Mouse (Mus musculus): Measurements from ENCODE around the gene Ppfibp2. TPM values are rescaled to one million over a fixed set of nuclear protein-coding genes. Genes with fewer than 3 reads are reported as not detected.

The Ppfibp2 gene
- polyA plus RNA-seq, 1 experiment from 2014 or later = 7.7 TPM

DNA sequence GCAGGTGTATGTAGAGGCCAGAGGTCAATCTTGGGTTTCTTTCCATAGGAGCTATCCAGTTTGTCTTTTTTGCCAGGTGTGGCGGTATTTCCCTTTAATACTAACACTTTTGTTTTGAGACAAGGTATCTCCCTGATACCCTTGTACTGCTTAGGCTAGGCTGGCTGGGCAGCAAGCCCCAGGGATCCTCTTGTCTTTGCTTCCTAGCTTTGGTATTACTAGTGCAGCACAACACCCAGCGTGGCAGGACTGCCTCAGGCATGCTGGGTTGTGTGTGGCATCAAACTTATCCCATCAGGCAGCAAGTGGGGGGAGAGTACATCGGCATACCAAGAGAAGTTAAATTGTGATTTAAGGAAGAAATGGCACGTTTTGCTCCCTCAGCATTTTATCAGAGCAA lies 7.5 kb downstream of the Ppfibp2 start:
- TF ChIP-seq CTCF (IDR thresholded peaks at IDR 0.05; ENCODE audit: low read depth) (no peak), EP300 (IDR thresholded peaks at IDR 0.05; ENCODE audit: low read depth) (no peak)
- WGBS (ENCODE audit: insufficient replicate concordance) = 76% methylated on average over 4 of the region's 4 CpGs
- no peak overlapping the region for H3K4me3 ChIP-seq (ENCODE audit: low read depth, low read length)

GRCm38 (mm10) chr7:107602913-107603312 lies 7.9 kb downstream of the Ppfibp2 start:
- 77% methylated on average over 6 of the region's 6 CpGs for WGBS (ENCODE audit: insufficient replicate concordance)
- H3K27me3 ChIP-seq (ENCODE audit: insufficient read depth, low read length) = no peaks in the 10 kb centered on the region
- H3K9me3 ChIP-seq (ENCODE audit: low read length) = no peaks in the 10 kb centered on the region
- no peak overlapping the region for H3K9ac ChIP-seq (replicated peaks)
- H3K4me3 ChIP-seq (ENCODE audit: low read depth, low read length) = no peak overlapping the region
- H3K36me3 ChIP-seq (replicated peaks; ENCODE audit: insufficient read depth, low read length) = no peaks in the 10 kb centered on the region
- ATAC-seq (no peak), DNase-seq (no peak)
- TF ChIP-seq CTCF (IDR thresholded peaks at IDR 0.05; ENCODE audit: low read depth) (no peak), EP300 (IDR thresholded peaks at IDR 0.05; ENCODE audit: low read depth) (no peak)
- H3K4me2 ChIP-seq (ENCODE audit: low read depth, low read length) = no peak overlapping the region
- H3K27ac ChIP-seq (ENCODE audit: low read depth) = no peak overlapping the region
- peaks cover 14% of the 10 kb centered on the region for H3K4me1 ChIP-seq (ENCODE audit: insufficient read depth)

More for the DNA sequence above, 7.5 kb downstream of the Ppfibp2 start:
- H3K4me2 ChIP-seq (ENCODE audit: low read depth, low read length) = no peak overlapping the region
- H3K27ac ChIP-seq (ENCODE audit: low read depth) = no peak overlapping the region
- no peak for DNase-seq
- no peaks in the 10 kb centered on the region for H3K9me3 ChIP-seq (ENCODE audit: low read length)
- no peaks in the 10 kb centered on the region for H3K27me3 ChIP-seq (ENCODE audit: insufficient read depth, low read length)
- H3K4me1 ChIP-seq (ENCODE audit: insufficient read depth) = peaks cover 18% of the 10 kb centered on the region
- H3K9ac ChIP-seq (replicated peaks) = no peak overlapping the region
- no peaks in the 10 kb centered on the region for H3K36me3 ChIP-seq (replicated peaks; ENCODE audit: insufficient read depth, low read length)
- ATAC-seq = no peak

- 59% methylated on average over 1 of the region's 1 CpGs for WGBS (ENCODE audit: insufficient replicate concordance)
- Histone ChIP-seq H3K27me3 (ENCODE audit: insufficient read depth, low read length) (no peaks in the 10 kb centered on the region), H3K4me1 (ENCODE audit: insufficient read depth) (no peaks in the 10 kb centered on the region), H3K4me2 (ENCODE audit: low read depth, low read length) (no peak overlapping the region), H3K27ac (ENCODE audit: low read depth) (no peak overlapping the region), H3K36me3 (replicated peaks; ENCODE audit: insufficient read depth, low read length) (no peaks in the 10 kb centered on the region), H3K4me3 (ENCODE audit: low read depth, low read length) (no peak overlapping the region), H3K9me3 (ENCODE audit: low read length) (no peaks in the 10 kb centered on the region), H3K9ac (replicated peaks) (no peak overlapping the region)
- ATAC-seq = no peak
- no peak for TF ChIP-seq CTCF (IDR thresholded peaks at IDR 0.05; ENCODE audit: low read depth)
- TF ChIP-seq EP300 (IDR thresholded peaks at IDR 0.05; ENCODE audit: low read depth) = no peak
- DNase-seq = no peak
Observed at GRCm38 (mm10) chr7:107607766-107608165, 12.8 kb downstream of the Ppfibp2 start.

DNA sequence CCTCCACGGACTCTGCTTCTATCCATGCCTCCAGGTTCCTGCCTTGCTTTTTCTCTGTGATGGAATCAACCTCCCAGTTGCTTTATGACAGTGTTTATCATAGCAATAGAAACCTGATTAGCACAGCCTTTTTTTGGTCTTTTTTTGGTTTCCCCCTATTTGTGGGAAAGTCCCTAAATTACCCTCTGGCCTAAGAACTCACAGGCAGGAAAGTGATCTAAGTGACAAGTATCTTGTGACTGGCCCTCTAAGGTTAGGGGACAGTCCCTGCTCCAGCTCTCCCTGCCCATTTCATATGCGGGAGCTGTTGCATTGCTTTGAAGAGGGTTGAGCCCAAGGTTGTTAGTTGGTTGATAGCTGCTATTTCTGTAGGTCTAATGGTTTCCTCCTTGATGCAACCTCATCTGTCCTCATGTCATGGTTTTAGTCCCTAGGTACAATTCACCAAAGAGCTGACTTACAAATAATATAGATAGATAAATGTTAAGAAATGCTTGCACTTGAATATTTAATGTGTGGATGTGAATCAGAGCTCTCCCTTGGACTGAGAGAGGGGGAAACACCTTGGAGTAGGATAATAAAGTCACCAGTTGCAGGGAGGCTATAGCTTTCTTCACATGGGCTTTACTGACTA lies 14.7 kb downstream of the Ppfibp2 start:
- no peak overlapping the region for H3K4me2 ChIP-seq (ENCODE audit: low read depth, low read length)
- TF ChIP-seq CTCF (IDR thresholded peaks at IDR 0.05; ENCODE audit: low read depth) = no peak
- no peak for TF ChIP-seq EP300 (IDR thresholded peaks at IDR 0.05; ENCODE audit: low read depth)
- H3K9ac ChIP-seq (replicated peaks) = no peak overlapping the region
- H3K27me3 ChIP-seq (ENCODE audit: insufficient read depth, low read length) = no peaks in the 10 kb centered on the region
- H3K4me3 ChIP-seq (ENCODE audit: low read depth, low read length) = no peak overlapping the region
- H3K4me1 ChIP-seq (ENCODE audit: insufficient read depth) = no peaks in the 10 kb centered on the region
- no peaks in the 10 kb centered on the region for H3K9me3 ChIP-seq (ENCODE audit: low read length)
- H3K27ac ChIP-seq (ENCODE audit: low read depth) = no peak overlapping the region
- DNase-seq (no peak), ATAC-seq (no peak)
- 82% methylated on average over 2 of the region's 2 CpGs for WGBS (ENCODE audit: insufficient replicate concordance)
- no peaks in the 10 kb centered on the region for H3K36me3 ChIP-seq (replicated peaks; ENCODE audit: insufficient read depth, low read length)

- TF ChIP-seq CTCF (IDR thresholded peaks at IDR 0.05; ENCODE audit: low read depth) (no peak), EP300 (IDR thresholded peaks at IDR 0.05; ENCODE audit: low read depth) (no peak)
- DNase-seq (no peak), ATAC-seq (no peak)
- no peak overlapping the region for H3K4me2 ChIP-seq (ENCODE audit: low read depth, low read length)
- no peaks in the 10 kb centered on the region for H3K36me3 ChIP-seq (replicated peaks; ENCODE audit: insufficient read depth, low read length)
- H3K4me3 ChIP-seq (ENCODE audit: low read depth, low read length) = no peak overlapping the region
- no peaks in the 10 kb centered on the region for H3K27me3 ChIP-seq (ENCODE audit: insufficient read depth, low read length)
- no peaks in the 10 kb centered on the region for H3K4me1 ChIP-seq (ENCODE audit: insufficient read depth)
- no peak overlapping the region for H3K27ac ChIP-seq (ENCODE audit: low read depth)
- WGBS (ENCODE audit: insufficient replicate concordance) = 61% methylated on average over 5 of the region's 5 CpGs
- H3K9me3 ChIP-seq (ENCODE audit: low read length) = no peaks in the 10 kb centered on the region
- no peak overlapping the region for H3K9ac ChIP-seq (replicated peaks)
Observed at GRCm38 (mm10) chr7:107610880-107611279, 15.9 kb downstream of the Ppfibp2 start.

GRCm38 (mm10) chr7:107618028-107618992 lies 23.3 kb downstream of the Ppfibp2 start:
- 50% methylated on average over 10 of the region's 11 CpGs for WGBS (ENCODE audit: insufficient replicate concordance)
- H3K4me2 ChIP-seq (ENCODE audit: low read depth, low read length) = no peak overlapping the region
- H3K9me3 ChIP-seq (ENCODE audit: low read length) = no peaks in the 10 kb centered on the region
- TF ChIP-seq CTCF (IDR thresholded peaks at IDR 0.05; ENCODE audit: low read depth) (no peak), EP300 (IDR thresholded peaks at IDR 0.05; ENCODE audit: low read depth) (no peak)
- no peak for ATAC-seq
- H3K4me3 ChIP-seq (ENCODE audit: low read depth, low read length) = no peak overlapping the region
- H3K27ac ChIP-seq (ENCODE audit: low read depth) = no peak overlapping the region
- 0 out of 2 replicates have a peak, but pooled peaks cover 2% of the 10 kb centered on the region for H3K4me1 ChIP-seq (ENCODE audit: insufficient read depth)
- H3K9ac ChIP-seq (replicated peaks) = no peak overlapping the region
- no peaks in the 10 kb centered on the region for H3K36me3 ChIP-seq (replicated peaks; ENCODE audit: insufficient read depth, low read length)
- no peak for DNase-seq
- H3K27me3 ChIP-seq (ENCODE audit: insufficient read depth, low read length) = no peaks in the 10 kb centered on the region
